Mouse (Mus musculus): ENCODE measurements around the gene Palm2. TPM values are rescaled to one million over a fixed set of nuclear protein-coding genes. Genes with fewer than 3 reads are reported as not detected.

Gene Palm2
- polyA plus RNA-seq, 1 experiment: 0.04 TPM

DNA sequence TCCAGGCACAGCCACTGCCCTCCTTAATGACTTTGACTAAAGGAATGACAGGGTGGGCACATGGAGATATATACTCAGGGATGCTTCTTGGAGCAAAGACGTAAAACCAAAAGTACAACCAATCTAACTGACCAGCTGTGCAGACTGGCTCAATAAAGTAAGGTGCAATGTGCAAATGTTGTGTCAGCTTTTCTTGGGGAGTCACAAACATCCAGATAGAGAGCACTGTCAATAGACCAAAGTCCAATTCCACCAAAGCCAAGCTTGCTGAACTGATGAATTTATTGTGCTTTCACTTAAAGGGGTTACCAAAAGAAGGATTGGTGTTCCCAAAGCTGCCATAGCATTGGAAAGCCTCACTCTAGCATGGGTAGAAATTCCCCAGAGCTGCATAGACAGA lies 77.7 kb downstream of the Palm2 start:
- DNase-seq (ENCODE audit: low read depth, low spot score): no peak

DNA sequence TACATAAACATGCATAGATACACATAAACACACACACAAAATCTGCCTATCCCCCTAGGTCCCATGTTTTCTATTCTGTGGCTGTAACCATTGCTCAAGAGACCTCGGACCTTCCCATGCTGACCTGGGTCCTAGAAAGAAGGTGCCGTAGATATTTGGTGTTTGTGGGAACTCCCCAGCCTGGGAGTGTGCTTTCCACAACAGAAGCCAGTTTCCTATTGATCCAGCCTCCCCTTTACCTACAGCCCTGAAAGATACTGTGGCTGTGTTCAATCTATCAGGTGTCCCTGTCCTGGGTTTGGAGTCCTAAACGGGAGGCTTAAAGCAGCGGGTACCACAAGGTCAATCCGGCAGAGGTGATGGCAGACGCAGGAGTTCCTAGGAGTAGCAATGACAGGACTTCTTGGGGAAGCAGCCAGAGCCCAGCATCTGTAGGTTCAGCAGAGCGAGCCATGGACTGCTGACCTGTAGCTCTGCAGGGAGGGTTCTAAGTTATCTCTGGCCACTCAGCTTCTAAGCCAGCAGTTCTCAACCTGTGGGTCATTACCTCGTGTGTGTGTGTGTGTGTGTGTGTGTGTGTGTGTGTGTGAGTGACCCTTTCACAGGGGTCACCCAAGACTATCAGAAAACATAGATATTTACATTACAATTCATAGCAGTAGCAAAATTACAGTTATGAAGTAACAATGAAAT lies 79.3 kb downstream of the Palm2 start:
- no peak for DNase-seq (ENCODE audit: low read depth, low spot score)
- 77% methylated on average over 8 of the region's 8 CpGs for WGBS

More for the DNA sequence above, 77.7 kb downstream of the Palm2 start:
- 38% methylated on average over 1 of the region's 1 CpGs for WGBS

DNA sequence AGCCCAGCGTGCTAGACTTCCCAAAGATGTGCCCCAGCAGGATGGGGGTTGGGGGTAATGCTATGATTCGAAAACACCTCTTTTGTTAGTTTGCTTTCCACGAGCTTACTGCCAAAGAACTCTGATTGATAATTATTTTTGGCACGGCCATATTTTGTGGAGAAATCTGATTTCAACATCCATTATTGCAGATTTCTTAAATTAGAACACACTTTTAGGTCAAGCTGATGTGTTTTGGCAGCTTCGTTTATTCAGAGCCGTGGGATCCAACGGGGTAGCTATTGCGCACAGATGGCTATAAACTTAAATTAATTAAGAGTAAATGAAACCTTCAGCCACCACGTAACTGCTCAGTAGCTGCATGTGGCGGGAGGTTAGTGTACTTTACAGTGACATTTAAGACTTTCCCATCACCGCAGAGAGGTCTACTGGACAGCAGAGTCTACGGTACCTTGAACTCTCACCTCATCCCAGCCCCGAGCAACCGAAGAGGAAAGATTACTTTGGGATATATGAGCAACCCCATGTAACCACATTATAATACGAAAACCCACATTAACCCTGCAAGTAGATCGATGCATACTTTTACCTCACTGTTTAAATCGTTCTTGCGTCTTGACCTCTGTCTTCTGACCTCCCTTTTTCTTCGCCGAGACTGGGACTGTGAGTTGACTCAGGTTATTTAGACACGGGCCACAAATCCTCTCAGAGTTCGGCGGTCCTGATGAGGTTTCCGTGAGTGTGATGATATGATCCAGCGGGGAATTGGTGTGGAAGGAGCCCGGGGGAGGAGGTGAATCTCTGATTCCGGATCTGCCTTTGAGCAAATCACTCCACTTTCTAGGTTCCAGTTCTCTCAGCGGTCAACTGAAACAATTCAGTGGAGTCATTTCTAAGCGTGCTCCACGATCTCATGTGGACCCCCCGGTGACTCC lies 80.2 kb downstream of the Palm2 start:
- no peak for DNase-seq (ENCODE audit: low read depth, low spot score)
- 85% methylated on average over 31 of the region's 31 CpGs for WGBS

DNA sequence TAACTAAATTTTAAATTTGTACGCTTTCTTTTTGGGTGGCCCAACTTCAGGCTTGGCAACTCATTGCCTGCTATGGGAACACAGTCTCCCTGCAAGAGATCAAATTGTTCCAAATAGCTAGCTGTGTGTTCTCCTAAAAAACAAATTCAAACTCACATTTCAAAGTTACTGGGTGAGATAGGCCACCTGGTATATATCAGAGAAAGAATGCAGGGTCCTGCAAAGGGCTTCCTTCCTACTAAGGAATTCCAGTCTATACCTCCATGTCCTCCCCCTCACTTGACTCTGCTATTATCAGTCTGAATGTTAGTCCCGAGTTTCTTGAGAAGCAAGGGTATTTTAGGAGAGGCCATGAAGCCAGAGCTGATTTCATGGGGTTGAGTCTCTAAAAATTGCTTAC lies 81.3 kb downstream of the Palm2 start:
- DNase-seq (ENCODE audit: low read depth, low spot score): no peak
- WGBS: 60% methylated on average over 2 of the region's 2 CpGs

DNA sequence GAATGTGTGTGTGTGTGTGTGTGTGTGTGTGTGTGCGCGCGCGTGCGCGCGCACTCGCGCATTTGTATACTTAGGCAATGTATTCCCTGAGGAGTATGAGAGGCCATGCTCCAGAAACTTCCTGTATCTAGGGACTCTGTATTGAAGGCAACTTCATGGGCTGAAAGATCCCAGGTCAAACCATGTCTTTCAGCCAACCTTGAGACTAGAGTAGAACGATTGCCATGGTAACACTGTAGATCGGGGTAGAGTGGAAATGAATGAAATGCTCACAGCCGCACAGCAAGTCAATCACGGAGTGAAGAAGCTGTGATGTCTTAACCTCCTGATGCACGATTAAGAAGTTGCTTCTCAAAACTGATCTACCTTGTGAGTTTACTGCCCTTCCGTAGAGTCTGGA lies 89.4 kb downstream of the Palm2 start:
- DNase-seq (ENCODE audit: low read depth, low spot score): no peak
- 97% methylated on average over 15 of the region's 15 CpGs for WGBS

DNA sequence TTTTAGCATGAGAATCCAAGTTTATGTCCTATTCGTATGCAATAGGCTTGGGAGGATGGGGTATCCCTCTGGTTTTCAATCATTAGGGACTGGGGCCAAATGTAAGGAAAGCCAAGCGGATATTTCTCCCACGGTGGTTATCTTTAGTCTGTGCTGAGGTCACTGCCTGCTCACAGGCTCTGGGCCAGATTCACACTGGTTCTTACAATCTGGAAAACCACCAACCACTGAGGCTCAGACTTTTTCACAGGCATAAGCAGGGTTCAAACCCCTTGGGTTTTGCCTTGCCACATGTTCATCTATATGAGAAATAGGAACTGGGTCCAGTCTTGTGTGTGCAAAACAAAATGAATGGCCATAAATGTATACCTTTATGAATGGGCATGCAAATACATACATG lies 90.4 kb downstream of the Palm2 start:
- DNase-seq (ENCODE audit: low read depth, low spot score): no peak
- WGBS: 73% methylated on average over 3 of the region's 3 CpGs

GRCm38 (mm10) chr4:57525221-57526011 lies 91.4 kb downstream of the Palm2 start:
- WGBS: 56% methylated on average over 9 of the region's 9 CpGs
- DNase-seq (ENCODE audit: low read depth, low spot score): no peak

DNA sequence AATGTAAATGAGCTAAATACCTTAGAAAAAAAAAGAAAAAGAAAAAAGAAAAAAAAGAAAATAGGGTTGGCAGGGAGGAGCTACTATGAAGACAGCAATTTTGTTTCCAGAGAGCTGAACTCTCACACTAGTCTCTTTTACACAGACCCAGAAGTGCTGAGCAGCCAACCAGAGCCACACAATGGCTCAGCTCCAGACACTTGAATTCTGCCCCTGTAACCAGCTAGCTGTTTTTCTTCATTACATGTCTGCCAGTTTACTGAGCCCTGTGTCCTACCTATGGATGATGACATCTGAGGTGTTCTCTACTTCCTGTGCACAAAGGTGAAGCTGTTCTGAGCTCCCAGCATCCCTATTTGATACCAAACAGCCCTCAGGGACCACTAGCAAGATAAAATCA lies 94.2 kb downstream of the Palm2 start:
- no peak for DNase-seq (ENCODE audit: low read depth, low spot score)

- WGBS: 73% methylated on average over 6 of the region's 6 CpGs
- no peak for DNase-seq (ENCODE audit: low read depth, low spot score)
Observed at GRCm38 (mm10) chr4:57533686-57534085, 99.6 kb downstream of the Palm2 start.

DNA sequence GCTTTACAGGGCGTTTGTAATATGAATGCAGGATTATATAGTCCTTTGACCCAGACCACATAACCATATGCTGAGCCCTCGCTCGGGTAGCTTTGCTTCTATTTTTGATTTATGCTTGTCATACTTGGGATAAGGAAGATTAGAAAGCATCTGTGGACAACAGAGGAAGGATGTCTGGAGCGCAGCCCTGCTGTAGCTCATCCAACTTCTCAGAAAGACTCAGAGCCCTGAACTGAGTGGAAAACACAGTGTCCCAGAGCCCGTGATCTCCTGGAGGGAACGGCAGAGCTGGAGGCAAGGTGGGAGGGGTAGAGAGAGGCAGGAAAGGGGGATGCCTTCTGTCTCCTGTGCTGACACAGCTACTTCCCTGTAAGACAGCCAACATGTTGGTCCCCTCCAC lies 100.2 kb downstream of the Palm2 start:
- no peak for DNase-seq (ENCODE audit: low read depth, low spot score)
- WGBS: 60% methylated on average over 6 of the region's 6 CpGs

GRCm38 (mm10) chr4:57535087-57535486 lies 101.0 kb downstream of the Palm2 start:
- no peak for DNase-seq (ENCODE audit: low read depth, low spot score)
- WGBS: 89% methylated on average over 4 of the region's 4 CpGs

GRCm38 (mm10) chr4:57538029-57538688 lies 104.1 kb downstream of the Palm2 start:
- no peak for DNase-seq (ENCODE audit: low read depth, low spot score)
- 21% methylated on average over 4 of the region's 4 CpGs for WGBS

DNA sequence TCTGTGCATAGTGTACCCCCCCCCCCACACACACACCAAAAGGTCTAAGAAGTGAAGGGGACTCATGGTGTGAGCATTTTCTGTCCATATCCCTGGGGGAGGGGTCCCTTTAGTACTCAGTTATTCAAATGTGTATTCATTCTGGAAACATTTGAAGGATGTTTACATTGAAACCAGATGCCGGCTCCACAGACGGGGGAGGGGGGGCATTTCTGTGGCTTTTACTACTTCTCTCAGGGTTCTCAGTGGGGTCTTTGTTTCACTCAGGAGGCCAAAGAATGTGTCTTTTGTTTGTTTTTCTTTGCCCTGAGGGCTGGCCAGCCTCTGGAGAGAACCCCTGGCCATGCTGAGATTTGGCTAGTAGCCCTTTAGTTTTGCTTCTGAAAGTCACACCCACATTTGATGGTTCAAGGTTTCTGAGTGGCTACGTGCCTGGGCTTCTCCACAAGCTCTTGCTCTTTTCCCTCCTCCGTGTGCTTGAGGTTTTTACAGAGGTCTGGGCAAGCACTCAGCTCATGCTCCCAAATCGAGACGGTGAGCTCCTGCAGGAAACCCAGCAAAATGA lies 109.7 kb downstream of the Palm2 start:
- 7% methylated on average over 6 of the region's 6 CpGs for WGBS
- DNase-seq (ENCODE audit: low read depth, low spot score): no peak

DNA sequence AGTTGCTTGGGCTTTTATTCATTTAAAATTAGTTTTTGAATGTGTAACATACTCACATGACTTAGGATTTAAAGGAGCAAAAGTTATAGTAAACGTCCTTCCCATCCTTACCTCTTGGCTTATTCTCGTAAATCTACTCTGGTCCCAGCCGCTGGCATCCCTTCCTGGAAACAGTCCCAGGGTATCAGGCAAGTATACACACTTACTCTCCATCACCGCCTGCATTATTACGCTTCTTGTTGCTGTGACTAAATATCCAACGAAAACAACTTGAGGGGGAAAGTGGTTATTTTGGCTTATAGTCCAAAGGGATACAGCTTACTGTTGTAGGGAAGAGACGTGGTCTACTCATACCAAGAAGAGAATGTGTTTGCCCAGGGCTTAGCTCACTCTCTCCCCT lies 113.7 kb downstream of the Palm2 start:
- no peak for DNase-seq (ENCODE audit: low read depth, low spot score)
- WGBS: 70% methylated on average over 7 of the region's 7 CpGs

DNA sequence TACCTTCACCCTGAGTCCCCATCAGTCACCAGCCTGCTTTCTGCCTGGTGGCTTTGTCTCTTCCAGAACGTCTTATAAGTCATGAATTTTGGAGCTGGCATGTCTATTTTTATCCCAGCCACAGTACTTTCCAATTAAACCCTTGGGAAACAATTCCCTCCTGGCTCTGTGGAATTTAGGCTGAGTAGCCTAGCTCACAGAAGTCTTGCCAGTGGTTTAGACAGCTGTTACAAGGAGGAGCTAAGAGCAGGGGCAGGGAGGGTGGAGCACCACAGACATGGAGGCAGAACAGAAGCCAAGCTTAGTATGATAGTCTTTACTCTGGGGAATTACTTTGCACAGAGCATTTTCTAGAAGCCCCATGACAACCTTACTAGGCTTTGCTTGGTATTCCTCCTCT lies 116.2 kb downstream of the Palm2 start:
- no peak for DNase-seq (ENCODE audit: low read depth, low spot score)
- WGBS: 40% methylated on average over 1 of the region's 1 CpGs

DNA sequence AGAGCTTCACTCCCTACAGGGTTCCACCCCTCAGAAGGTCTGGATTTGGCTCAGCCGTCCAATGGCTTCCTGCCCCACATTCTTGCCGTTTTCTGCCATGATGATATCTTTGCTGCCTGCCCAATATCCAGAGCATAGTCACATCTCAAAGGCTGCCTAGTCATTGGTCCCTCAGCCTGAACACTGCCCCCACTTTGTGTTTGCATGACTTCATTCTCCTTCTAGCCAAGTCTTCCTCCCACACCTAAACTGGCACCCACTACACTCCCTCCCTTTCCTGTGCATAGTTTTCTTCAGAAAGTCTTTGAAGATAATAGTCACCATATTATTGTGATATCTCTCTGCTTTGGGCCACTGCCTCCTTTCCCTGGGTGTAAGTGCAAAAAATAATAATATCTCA lies 123.1 kb downstream of the Palm2 start:
- DNase-seq (ENCODE audit: low read depth, low spot score): no peak
- 80% methylated on average over 2 of the region's 2 CpGs for WGBS

- DNase-seq (ENCODE audit: low read depth, low spot score): no peak
- 52% methylated on average over 1 of the region's 1 CpGs for WGBS
Observed at GRCm38 (mm10) chr4:57559438-57559837, 125.4 kb downstream of the Palm2 start.

DNA sequence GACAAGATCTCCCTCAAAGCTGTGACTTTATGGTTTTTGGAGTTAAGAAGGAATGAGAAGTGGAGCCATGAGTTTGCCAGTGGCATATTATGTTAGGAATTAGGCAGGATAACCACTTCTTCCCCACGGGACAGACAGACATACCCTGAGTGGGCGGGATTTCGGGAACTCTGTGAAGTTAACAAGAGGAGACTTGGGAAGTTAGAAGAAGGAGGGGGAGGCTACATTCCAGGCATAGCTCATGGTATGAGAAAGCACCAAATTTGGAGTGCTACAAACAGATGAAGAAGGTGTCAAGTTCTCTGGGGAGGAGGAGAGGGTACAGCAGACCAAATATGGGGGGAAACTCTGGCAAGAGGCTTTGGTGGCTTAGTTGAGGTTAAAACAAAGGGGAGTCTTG lies 126.0 kb downstream of the Palm2 start:
- 34% methylated on average over 3 of the region's 3 CpGs for WGBS
- DNase-seq (ENCODE audit: low read depth, low spot score): no peak

GRCm38 (mm10) chr4:57561055-57561454 lies 127.0 kb downstream of the Palm2 start:
- 60% methylated on average over 6 of the region's 6 CpGs for WGBS
- no peak for DNase-seq (ENCODE audit: low read depth, low spot score)

All from large intestine, adult 2 months (tissue).